Mouse (Mus musculus): Measurements from ENCODE around the gene Fut11. TPM values are rescaled to one million over a fixed set of nuclear protein-coding genes. Genes with fewer than 3 reads are reported as not detected.

Gene Fut11
- total and polyA plus RNA-seq, 3 experiments: 0.69 to 1.8 TPM; not detected in 1

- no peak for DNase-seq (ENCODE audit: low read depth, low spot score)
- Histone ChIP-seq H3K4me3 (ENCODE audit: control insufficient read depth in 1 of 2, insufficient read depth in 1 of 2, low read depth in 2 of 2, low read length in 2 of 2) (no peak overlapping the region), H3K4me1 (ENCODE audit: control insufficient read depth in 1 of 2, insufficient read depth in 2 of 2, low read length in 2 of 2) (peaks cover 7 to 14% of the 10 kb centered on the region in 2 experiments), H3K27me3 (ENCODE audit: control insufficient read depth in 1 of 2, insufficient read depth in 2 of 2, low read length in 2 of 2) (no peaks in the 10 kb centered on the region), H3K79me2 (ENCODE audit: control insufficient read depth, insufficient read depth, low read length, poor library complexity) (no peaks in the 10 kb centered on the region), H3K36me3 (ENCODE audit: control insufficient read depth in 1 of 2, insufficient read depth in 2 of 2, low read length in 2 of 2) (peaks cover 13 to 36% of the 10 kb centered on the region in 2 experiments), H3K9me3 (replicated peaks; ENCODE audit: insufficient read depth, low read length) (no peaks in the 10 kb centered on the region), H3K9ac (ENCODE audit: control insufficient read depth, low read depth, low read length, poor library complexity, severe bottlenecking) (no peak overlapping the region), H3K27ac (ENCODE audit: control insufficient read depth, low read depth, low read length) (no peak overlapping the region)
- TF ChIP-seq POLR2A (IDR thresholded peaks at IDR 0.05; ENCODE audit: control insufficient read depth in 1 of 2, insufficient read depth in 1 of 2, low read depth in 1 of 2, low read length in 2 of 2, poor library complexity in 1 of 2) (0 out of 4 replicates have a peak, but pooled peaks of 1 of the 2 experiments have one; percentile 17), SIN3A (IDR thresholded peaks at IDR 0.05; ENCODE audit: low read length) (no peak)
Observed at GRCm38 (mm10) chr14:20686576-20686975, 8.2 kb upstream of the Fut11 start.

- Histone ChIP-seq H3K27me3 (ENCODE audit: control insufficient read depth in 1 of 2, insufficient read depth in 2 of 2, low read length in 2 of 2) (no peaks in the 10 kb centered on the region), H3K4me1 (ENCODE audit: control insufficient read depth in 1 of 2, insufficient read depth in 2 of 2, low read length in 2 of 2) (no peaks in the 10 kb centered on the region), H3K9ac (ENCODE audit: control insufficient read depth, low read depth, low read length, poor library complexity, severe bottlenecking) (no peak overlapping the region), H3K9me3 (replicated peaks; ENCODE audit: insufficient read depth, low read length) (no peaks in the 10 kb centered on the region), H3K27ac (ENCODE audit: control insufficient read depth, low read depth, low read length) (no peak overlapping the region), H3K79me2 (ENCODE audit: control insufficient read depth, insufficient read depth, low read length, poor library complexity) (no peaks in the 10 kb centered on the region), H3K36me3 (ENCODE audit: control insufficient read depth in 1 of 2, insufficient read depth in 2 of 2, low read length in 2 of 2) (peaks cover 0 to 43% of the 10 kb centered on the region in 2 experiments; a peak in 2 of 4 replicates), H3K4me3 (ENCODE audit: control insufficient read depth in 1 of 2, insufficient read depth in 1 of 2, low read depth in 2 of 2, low read length in 2 of 2) (no peak overlapping the region)
- DNase-seq (ENCODE audit: low read depth, low spot score): no peak
- TF ChIP-seq ELF1 (IDR thresholded peaks at IDR 0.05; ENCODE audit: low read depth, low read length) (no peak), ETS1 (IDR thresholded peaks at IDR 0.05; ENCODE audit: low read depth, low read length) (no peak), POLR2AphosphoS2 (IDR thresholded peaks at IDR 0.05; ENCODE audit: low read length) (no peak), RCOR1 (IDR thresholded peaks at IDR 0.05; ENCODE audit: low read depth, low read length) (no peak), TCF12 (IDR thresholded peaks at IDR 0.05; ENCODE audit: low read depth, low read length) (no peak), RAD21 (IDR thresholded peaks at IDR 0.05; ENCODE audit: low read depth, low read length) (no peak), CHD1 (IDR thresholded peaks at IDR 0.05; ENCODE audit: low read depth, low read length) (no peak), SIN3A (IDR thresholded peaks at IDR 0.05; ENCODE audit: low read length) (no peak), CTCF (IDR thresholded peaks at IDR 0.05 in 2 of 3, conservative IDR thresholded peaks at IDR 0.05 in 1 of 3; ENCODE audit: control insufficient read depth in 1 of 3, insufficient read depth in 1 of 3, low read depth in 2 of 3, low read length in 3 of 3, poor library complexity in 1 of 3, severe bottlenecking in 1 of 3) (no peak), BHLHE40 (IDR thresholded peaks at IDR 0.05; ENCODE audit: borderline replicate concordance, low read depth, low read length) (no peak), MYC (IDR thresholded peaks at IDR 0.05; ENCODE audit: low read depth, low read length) (no peak), MAX (IDR thresholded peaks at IDR 0.05; ENCODE audit: low read length) (no peak), ZC3H11A (IDR thresholded peaks at IDR 0.05; ENCODE audit: low read depth, low read length) (no peak), POLR2A (IDR thresholded peaks at IDR 0.05; ENCODE audit: control insufficient read depth in 1 of 2, insufficient read depth in 1 of 2, low read depth in 1 of 2, low read length in 2 of 2, poor library complexity in 1 of 2) (no peak)
Observed at GRCm38 (mm10) chr14:20689009-20689408, 5.8 kb upstream of the Fut11 start.

- H3K27ac ChIP-seq (ENCODE audit: control insufficient read depth, low read depth, low read length): no peak overlapping the region
- H3K9ac ChIP-seq (ENCODE audit: control insufficient read depth, low read depth, low read length, poor library complexity, severe bottlenecking): no peak overlapping the region
- DNase-seq (ENCODE audit: low read depth, low spot score): no peak
- no peaks in the 10 kb centered on the region for H3K27me3 ChIP-seq (ENCODE audit: control insufficient read depth in 1 of 2, insufficient read depth in 2 of 2, low read length in 2 of 2)
- peaks cover 14% of the 10 kb centered on the region for H3K79me2 ChIP-seq (ENCODE audit: control insufficient read depth, insufficient read depth, low read length, poor library complexity)
- no peaks in the 10 kb centered on the region for H3K4me1 ChIP-seq (ENCODE audit: control insufficient read depth in 1 of 2, insufficient read depth in 2 of 2, low read length in 2 of 2)
- H3K9me3 ChIP-seq (replicated peaks; ENCODE audit: insufficient read depth, low read length): no peaks in the 10 kb centered on the region
- H3K4me3 ChIP-seq (ENCODE audit: control insufficient read depth in 1 of 2, insufficient read depth in 1 of 2, low read depth in 2 of 2, low read length in 2 of 2): no peak overlapping the region
- TF ChIP-seq NRF1 (IDR thresholded peaks at IDR 0.05; ENCODE audit: insufficient read depth, low read depth, low read length, poor library complexity, severe bottlenecking) (no peak), MAX (IDR thresholded peaks at IDR 0.05; ENCODE audit: low read length) (no peak), JUND (IDR thresholded peaks at IDR 0.05; ENCODE audit: low read depth, low read length) (no peak), ETS1 (IDR thresholded peaks at IDR 0.05; ENCODE audit: low read depth, low read length) (no peak), MAZ (IDR thresholded peaks at IDR 0.05; ENCODE audit: low read depth, low read length) (no peak), POLR2A (IDR thresholded peaks at IDR 0.05; ENCODE audit: control insufficient read depth in 1 of 2, insufficient read depth in 1 of 2, low read depth in 1 of 2, low read length in 2 of 2, poor library complexity in 1 of 2) (peak in 1 of 2 experiments; percentile 25; a peak in 1 of 4 replicates)
- peaks cover 0 to 36% of the 10 kb centered on the region in 2 experiments for H3K36me3 ChIP-seq (ENCODE audit: control insufficient read depth in 1 of 2, insufficient read depth in 2 of 2, low read length in 2 of 2)
Observed at GRCm38 (mm10) chr14:20691772-20692171, 3.0 kb upstream of the Fut11 start.

Data from MEL (cell line).